Mouse (Mus musculus) 3T3-L1 (cell line): ENCODE results near the gene Abca7.
A peak's percentile ranks its signal among the peaks of the same experiment; 100 is the strongest.
"Not testable (repeated sequence)": the region's sequence is repeated elsewhere in the genome, so short reads cannot be mapped to it uniquely, and the experiment has no call there.

Experiments
- DNase-seq: peaks from one replicate; pipeline ENCODE4 v3.0.0-alpha.2; 2015; ENCODE audit warnings: low read depth, low spot score

Abca7 gene

GRCm38 (mm10) chr10:80045766-80046165 is 49.5 kb downstream of the Abca7 start:
- DNase-seq = no peak

- no peak for DNase-seq
Observed at GRCm38 (mm10) chr10:80047041-80047565, 50.8 kb downstream of the Abca7 start, which contains the start of gene Gpx4. Gene Gpx4, plus strand, starts transcription at chr10:80047166.

GRCm38 (mm10) chr10:80048396-80048795 is 52.1 kb downstream of the Abca7 start:
- no peak for DNase-seq

- DNase-seq = peak; percentile 44
Observed at GRCm38 (mm10) chr10:80048834-80049233, 52.5 kb downstream of the Abca7 start.

GRCm38 (mm10) chr10:80050244-80050643 is 54.0 kb downstream of the Abca7 start:
- no peak for DNase-seq

GRCm38 (mm10) chr10:80050885-80051617 is 54.8 kb downstream of the Abca7 start:
- DNase-seq = no peak

- DNase-seq = peak; percentile 90
Observed at GRCm38 (mm10) chr10:80051618-80052373, 55.5 kb downstream of the Abca7 start.

- DNase-seq = no peak
Observed at GRCm38 (mm10) chr10:80052374-80052764, 56.1 kb downstream of the Abca7 start.

- DNase-seq = peak; percentile 99
Observed at GRCm38 (mm10) chr10:80053259-80053780, 57.0 kb downstream of the Abca7 start.

GRCm38 (mm10) chr10:80053831-80054815 is 57.8 kb downstream of the Abca7 start:
- DNase-seq = peak; percentile 68

GRCm38 (mm10) chr10:80054911-80055310 is 58.6 kb downstream of the Abca7 start:
- DNase-seq = not testable (repeated sequence)

- no peak for DNase-seq
Observed at GRCm38 (mm10) chr10:80055364-80055763, 59.1 kb downstream of the Abca7 start.

- DNase-seq = no peak
Observed at GRCm38 (mm10) chr10:80055891-80056290, 59.6 kb downstream of the Abca7 start.

GRCm38 (mm10) chr10:80056506-80056905 is 60.2 kb downstream of the Abca7 start:
- DNase-seq = no peak

GRCm38 (mm10) chr10:80056976-80057682 is 60.8 kb downstream of the Abca7 start:
- DNase-seq = no peak

- no peak for DNase-seq
Observed at GRCm38 (mm10) chr10:80057683-80058326, 61.5 kb downstream of the Abca7 start.

GRCm38 (mm10) chr10:80063104-80063503 is 66.8 kb downstream of the Abca7 start:
- DNase-seq = no peak

GRCm38 (mm10) chr10:80063877-80064650 is 67.8 kb downstream of the Abca7 start:
- no peak for DNase-seq
